Mouse (Mus musculus): ENCODE data around the gene Irf2bp1.

Irf2bp1 gene

DNA sequence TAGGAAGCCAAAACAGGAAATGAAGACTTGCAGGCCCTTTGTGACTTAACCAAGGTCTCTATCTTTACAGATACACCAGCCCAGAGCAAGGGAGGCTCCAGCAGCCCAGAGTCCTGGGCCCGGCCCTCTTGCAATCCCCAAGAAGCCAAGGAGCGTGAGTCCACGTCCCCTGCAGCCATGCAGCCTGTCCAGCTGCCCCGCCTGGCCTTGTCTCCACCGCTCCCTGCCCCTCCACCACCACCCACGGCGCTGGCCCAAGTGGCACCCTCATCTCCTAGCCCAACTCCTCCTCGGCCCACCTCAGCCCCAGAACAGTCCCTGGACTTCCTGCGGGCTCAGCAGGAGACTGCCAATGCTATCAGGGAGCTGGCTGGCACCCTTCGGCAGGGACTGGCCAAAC, 3.4 kb upstream of the Irf2bp1 start:
- no peak for DNase-seq (ENCODE audit: low spot score in 2 of 2)

DNA sequence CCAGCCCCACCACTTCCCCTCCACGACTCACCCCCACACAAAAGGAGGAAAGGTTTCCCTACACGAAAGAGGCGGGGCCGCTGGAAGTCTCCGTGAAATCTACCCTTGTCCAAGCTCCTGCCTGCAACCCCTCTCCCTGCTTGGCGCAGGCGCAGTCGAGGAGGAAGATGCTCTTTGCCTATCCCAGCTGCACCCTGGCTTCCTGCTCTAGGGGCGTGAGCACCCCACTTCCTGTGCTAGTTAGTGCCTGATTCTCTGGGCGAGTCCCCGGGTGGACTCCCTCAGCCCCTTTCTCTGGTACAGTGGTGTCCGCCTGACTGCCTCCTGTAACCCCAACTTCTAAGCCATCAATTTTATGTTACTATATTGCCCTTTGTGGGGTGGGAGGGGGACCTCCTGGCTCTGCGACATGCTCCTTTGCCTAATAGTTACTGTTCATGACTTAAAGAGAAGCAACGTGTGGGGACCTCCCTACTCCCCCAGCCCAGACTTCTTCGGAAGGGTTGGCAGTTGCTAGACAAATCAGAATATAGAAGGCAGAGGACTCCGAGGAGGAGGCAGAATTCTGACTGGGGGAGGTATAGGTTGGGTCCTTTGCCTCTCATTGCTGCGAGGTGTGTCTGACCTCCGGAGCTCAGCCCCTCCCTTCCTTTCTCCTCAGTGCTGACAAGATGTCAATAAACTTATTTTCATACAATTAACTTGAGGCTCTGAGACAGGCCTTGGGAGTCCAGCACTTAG, 2.6 kb upstream of the Irf2bp1 start:
- peak in 1 of 2 experiments; percentile 15 for DNase-seq (ENCODE audit: low spot score in 2 of 2)

DNA sequence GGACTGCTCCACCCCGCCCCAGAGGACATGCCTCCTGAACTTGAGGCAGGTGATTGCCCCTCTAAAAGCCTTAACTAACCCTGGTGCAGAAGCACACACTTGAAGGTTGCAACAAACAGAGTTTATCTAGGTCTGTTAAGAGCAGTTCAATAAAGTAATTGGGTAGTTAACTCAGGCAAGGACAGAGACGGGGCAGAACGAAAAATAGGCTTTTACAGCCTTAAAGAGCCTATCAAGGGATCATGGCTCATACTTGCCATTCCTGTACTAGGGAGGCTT, 2.1 kb upstream of the Irf2bp1 start:
- no peak for DNase-seq (ENCODE audit: low spot score in 2 of 2)

DNA sequence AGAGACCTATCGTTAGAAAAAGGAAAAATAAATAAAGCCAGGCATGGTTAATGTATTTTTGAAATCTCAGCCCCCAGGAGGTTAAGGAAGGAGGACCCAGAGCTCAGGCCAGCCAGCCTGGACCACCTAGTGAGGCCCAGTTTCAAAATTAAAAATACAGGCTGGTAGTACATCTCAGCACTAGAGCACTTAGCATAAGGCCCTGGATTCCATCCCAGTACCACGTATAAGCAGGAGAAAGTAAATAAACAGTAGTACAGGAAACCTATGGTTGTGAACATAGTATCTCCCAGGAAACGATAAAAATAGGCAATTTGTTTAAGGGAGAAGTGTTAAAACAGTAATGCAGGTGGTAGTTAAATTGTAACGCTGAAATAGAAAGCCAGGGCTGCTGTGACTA, 1.7 kb upstream of the Irf2bp1 start:
- DNase-seq (ENCODE audit: low spot score in 2 of 2) = no peak

DNA sequence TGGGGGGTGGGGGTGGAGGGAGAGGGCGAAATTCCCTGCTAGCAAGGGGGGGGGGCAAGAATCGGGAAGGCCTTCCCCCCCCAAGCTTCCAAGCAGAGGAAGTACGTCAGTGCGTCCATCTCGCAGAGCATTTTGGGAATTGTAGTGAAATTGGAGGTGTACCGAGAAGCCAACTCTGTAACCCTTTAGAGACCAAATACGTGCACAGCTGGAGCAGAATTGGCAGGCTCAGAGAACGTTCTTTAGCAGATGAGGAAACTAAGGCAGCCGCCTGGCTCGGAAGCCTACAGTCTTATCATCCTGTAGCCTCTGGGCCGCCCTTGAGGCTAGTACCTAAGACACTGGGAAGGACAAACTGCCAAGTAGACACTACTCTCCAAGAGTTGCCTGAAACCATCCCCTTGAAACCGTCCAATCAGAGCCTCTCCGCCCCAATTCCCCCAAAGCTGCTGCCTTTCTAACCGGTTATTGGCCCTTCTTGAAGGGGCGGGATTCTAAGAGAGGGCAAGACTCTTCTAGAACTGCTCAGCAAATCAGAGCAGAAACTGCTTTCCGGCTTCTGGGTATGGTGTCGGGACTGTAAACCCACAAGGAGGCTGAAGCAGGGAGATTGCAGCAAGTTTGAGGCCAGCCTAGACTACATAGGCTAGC, 871 bp upstream of the Irf2bp1 start:
- peak; percentile 76 to 87 for DNase-seq (ENCODE audit: low spot score in 2 of 2)

DNA sequence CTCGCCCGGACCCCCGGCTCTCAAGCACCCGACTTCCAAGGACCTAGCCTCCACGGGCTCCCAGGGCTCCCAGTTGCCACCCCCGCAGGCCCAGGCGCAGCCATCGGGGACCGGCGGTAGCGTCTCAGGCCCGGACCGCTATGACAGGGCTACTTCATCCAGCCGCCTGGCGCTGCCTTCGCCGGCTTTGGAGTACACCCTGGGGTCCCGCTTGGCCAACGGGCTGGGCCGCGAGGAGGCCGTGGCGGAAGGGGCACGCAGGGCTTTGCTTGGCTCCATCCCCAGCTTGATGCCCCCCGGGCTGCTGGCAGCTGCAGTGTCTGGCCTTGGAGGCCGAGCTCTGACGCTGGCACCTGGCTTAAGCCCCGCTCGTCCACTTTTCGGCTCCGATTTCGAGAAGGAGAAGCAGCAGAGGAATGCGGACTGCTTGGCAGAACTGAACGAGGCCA, 811 bp downstream of the Irf2bp1 start:
- peak in 1 of 2 experiments; percentile 16 for DNase-seq (ENCODE audit: low spot score in 2 of 2)

DNA sequence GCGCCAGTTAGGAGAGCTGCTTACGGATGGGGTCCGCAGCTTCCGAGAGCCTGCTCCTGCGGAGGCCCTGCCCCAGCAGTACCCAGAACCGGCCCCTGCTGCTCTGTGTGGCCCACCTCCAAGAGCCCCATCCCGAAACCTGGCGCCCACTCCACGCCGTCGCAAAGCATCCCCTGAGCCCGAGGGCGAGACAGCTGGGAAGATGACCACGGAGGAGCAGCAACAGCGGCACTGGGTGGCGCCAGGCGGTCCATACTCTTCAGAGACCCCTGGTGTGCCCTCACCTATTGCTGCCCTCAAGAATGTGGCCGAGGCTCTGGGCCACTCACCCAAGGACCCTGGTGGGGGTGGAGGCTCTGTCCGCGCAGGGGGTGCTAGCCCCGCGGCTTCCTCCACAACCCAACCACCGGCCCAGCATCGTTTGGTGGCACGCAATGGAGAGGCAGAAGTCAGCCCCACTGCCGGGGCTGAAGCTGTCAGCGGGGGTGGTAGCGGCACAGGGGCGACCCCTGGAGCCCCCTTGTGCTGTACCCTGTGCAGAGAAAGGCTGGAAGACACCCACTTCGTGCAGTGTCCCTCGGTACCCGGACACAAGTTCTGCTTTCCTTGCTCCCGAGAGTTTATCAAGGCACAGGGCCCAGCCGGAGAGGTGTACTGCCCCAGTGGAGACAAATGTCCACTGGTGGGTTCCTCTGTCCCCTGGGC, 1.7 kb downstream of the Irf2bp1 start:
- no peak for DNase-seq (ENCODE audit: low spot score in 2 of 2)

DNA sequence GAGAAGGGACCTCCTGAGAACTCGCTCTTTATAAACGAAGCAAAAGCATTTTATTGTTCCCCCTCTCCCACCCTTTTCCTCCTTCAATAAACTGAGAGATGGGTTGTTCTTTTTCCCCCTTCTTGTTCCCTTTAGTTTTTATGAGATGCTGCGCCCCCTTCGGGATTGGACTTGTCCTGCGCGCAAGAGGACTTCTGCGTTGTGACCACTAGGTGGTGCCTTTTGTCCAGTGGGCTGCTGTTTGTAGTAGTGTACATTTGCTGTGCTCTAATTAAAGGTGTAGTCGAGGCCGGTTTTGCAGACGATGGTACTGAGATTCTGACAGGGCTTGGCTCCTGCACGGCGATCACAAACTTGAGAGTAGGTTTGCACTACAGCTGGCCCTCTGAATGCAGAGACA, 2.6 kb downstream of the Irf2bp1 start:
- peak; percentile 87 to 91 for DNase-seq (ENCODE audit: low spot score in 2 of 2)

DNA sequence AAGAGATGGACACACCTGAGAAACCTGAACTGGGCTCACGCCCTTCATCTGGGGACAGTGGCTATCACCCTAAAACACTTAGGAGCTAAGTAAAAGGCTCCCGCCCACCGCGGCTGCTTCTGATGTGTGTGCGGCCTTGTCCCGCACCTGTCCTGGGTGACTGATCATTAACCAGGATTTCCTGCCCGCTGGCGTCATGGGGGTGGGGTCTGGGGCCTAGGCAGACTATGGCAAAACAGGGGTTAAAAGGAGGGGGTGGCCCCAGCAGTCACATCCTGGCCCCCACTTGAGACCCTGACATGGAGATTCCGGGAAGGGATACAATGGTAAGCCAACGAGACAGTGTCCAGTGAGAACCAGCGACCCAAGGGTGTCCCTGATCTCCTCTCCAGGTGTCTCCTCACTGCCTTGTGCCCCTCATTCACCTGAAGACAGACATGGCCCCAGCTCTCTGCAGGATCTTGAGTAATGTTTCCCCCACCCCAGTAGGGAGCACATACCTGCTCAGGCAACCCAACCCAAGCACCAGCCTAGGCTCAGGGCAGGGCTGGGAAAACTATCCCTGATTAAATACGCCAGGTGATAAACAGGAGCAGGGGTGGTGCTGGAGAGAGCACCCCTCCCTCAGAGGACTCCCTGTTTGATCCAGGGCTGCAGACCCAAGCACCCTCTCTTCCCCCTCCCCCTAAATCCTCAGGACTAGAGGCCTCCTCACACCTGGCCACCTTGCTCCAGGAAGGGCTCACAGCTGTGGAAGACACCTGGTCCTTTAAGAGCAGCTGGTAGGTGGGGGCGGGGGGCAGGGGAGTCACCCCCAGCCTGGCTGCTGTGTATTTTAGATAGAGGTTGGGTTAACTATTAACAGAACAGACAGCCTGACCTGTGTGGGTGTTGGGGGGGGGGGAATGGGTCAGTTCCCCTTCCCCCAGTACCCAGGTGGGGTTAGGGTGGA, 3.5 kb downstream of the Irf2bp1 start:
- no peak for DNase-seq (ENCODE audit: low spot score in 2 of 2)

DNA sequence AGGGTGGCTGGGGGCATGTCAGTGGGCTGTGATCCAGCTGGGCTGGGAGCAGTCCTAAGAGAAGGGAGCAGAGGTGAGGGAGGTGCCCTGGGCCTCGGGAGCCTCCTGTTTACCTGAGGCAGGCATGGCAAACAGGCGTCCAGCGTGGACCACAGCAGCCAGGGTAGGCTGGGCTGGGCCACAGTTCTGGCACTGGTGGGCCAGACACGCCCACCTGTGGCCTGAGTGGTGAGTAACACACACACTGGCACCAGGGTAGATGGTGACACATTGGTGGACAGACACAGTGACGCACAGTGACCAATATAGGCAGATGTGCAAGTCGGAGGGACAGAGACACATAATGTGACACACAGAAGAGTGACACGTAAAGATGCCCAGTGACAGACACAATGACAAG, 6.7 kb downstream of the Irf2bp1 start:
- DNase-seq (ENCODE audit: low spot score in 2 of 2) = no peak

DNA sequence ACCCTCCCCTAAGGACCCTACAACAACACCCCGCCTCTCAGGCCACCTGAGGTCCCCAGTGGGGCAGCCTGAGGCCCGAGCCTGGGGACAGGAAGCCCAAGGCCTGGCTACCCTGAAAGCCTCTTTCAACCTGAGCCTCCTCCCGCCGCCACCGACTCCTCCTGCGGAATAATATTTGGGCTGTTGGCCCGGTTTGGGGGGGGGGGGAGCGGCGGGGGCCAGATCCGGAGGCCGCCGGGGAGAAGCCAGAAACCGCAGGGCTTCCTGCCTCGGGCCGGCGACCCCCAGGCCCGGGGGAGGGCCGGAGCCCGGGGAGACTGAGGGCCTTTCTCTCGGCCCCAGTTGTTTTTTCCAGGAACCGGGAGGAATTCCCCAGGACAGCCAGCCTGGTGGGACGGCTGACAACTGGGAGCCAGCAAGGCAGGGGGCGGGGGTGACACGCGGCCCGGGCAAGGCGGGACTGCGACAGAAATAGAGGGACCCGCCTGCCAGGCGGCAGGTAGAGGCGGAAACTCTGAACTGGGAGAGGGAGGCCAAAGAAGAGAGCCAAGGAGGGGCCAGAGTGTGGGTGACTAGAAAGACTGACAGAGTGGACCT, 8.3 kb downstream of the Irf2bp1 start:
- DNase-seq (ENCODE audit: low spot score in 2 of 2) = no peak

DNA sequence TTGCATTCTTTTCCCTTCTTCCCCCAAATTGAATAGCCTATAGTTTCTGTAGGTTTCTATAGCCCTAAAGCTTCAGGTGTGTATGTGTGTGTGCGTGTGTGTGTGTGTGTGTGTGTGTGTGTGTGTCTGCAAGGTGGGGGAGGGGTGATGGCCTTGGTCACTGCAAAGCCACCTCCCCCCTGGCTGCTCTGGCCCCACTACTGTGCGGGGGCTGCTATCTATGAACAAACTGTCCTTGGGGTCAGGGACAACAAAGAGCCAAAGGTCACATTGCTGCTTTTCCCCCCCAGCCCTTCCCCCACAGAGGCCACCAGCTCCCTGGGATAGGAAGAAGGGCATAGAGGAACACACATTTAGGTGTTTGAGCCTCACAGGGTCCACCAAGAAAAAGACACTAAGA, 9.0 kb downstream of the Irf2bp1 start:
- no peak for DNase-seq (ENCODE audit: low spot score in 2 of 2)

DNA sequence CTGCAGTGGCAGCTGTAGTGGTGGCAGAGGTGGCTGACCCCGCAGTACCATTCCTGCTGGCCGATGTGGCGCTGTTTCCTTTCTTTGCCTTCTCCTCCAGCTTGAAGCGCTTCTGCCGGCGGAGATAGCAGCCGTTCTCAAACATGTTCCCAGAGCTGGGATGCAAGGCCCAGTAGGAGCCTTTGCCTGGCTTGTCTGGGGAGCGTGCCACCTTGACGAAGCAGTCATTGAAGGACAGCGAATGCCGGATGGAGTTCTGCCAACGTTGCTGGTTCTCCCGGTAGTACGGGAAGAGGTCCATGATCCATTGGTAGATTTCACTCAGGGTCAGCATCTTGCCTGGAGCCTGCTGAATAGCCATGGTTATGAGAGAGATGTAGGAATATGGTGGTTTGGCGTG, 10.6 kb downstream of the Irf2bp1 start:
- DNase-seq (ENCODE audit: low spot score in 2 of 2) = no peak

DNA sequence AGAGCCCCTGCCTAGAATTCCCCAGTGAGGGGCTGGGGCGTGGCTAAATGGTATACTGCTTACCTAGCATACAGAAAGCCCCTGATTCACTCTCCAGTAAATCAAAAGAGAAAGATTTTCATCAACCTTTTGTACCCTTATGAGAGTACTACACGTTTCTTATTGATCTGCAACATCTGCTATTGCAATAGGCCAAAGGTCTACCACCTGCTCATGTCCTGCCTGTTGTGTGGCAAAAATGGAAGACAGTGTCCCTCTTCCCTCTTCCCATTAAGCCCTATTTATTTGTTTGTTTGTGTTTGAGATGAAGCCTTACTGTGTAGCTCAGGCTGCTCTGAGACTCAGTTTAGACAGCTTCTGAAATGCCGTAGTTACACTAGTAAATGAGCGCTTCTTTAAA, 12.2 kb downstream of the Irf2bp1 start:
- DNase-seq (ENCODE audit: low spot score in 2 of 2) = no peak

DNA sequence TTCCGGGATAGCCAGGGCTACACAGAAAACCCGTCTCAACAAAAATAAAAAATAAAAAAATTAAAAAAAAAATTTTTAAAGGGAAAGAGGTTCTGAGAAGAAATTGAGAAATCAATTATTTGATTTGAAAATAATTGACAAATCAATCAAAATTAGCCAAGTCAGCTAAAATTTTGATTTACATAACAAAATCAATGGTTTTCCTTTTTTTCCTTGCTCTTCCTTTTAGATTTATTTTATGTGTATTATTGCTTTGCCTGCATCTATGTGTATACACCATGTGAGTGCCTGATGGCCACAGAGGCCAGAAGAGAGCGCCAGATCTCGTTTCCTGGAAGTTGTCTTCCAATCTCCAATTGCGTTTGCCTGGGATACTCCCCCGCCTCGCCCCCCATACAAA, 14.1 kb downstream of the Irf2bp1 start:
- DNase-seq (ENCODE audit: low spot score in 2 of 2) = no peak

DNA sequence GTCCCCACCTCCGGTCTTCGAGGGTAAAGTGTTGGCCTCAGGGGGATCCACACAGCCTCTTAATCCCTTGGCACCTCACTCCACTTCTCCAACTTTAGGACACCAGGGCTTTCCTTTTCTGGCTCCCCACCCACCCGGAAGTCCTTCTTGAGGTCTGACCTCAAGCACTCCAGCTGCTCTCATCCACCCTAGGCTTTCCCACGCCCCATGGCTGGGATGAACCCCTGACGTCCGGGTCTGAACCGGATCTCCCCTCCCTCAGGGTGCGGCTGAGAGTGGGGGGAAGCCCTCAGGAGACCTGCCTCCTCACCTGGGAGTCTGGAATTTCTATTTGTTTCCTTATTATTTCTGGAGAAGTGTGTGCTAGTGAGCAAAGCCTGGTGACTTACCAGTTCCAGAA, 17.2 kb downstream of the Irf2bp1 start:
- no peak for DNase-seq (ENCODE audit: low spot score in 2 of 2)

DNA sequence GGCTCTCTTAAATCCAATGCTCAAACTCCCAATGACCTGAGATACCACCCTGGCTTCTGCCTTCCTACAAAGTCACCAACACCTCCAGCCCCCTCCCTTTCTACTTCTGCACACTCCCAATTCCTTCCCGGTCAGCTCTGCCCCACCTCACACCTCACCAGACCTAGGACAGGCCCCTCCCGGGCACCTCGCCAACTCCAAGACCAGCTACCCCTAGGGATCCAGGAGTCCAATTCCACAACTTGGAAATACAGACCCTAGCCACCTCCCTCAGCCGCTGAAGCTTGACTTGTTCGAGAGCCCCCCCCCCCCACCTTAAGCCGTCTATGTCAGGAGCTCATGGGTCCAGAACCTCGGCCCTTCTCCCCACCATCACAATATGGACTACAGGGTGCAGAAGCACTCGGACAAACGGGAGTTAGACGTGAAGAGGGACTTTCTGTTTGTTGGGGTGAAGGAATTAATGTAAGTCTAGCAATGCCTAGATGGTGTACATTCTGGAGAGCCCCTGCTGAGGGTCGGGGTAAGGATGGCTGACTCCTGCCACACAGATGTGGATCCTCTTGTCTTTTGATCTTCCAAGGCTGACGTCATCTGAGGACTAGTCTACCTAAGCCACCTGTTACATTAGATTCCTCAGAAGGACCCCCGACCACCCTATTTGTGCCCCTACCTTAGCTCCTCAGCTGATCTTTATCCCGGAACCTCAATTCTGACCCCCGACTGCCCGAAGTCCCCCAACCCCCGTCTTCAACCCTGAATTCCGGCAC, 18.5 kb downstream of the Irf2bp1 start:
- no peak for DNase-seq (ENCODE audit: low spot score in 2 of 2)

DNA sequence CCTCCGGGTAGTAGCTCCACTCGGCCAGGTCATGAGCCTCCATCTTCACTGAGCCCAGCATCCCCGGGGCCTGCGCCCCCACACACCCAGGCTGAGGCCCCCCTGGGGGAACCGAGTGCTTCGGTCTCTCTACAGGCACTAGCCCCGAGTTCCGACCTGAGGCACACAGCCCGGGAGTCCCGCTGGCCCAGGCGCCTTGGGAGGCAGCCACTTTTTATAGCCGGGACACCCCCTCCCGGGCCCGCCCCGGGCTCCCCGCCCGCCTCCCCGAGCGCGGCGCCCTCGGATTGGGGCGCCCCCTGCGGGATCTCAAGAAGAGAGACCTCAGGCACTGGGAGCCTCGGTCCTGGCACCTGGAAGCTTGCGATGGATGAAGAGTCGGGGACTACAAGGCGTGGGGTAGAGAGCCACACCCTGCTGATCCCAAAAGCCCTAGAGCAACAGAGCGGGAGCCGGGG, 19.5 kb downstream of the Irf2bp1 start, which contains the start of gene Foxa3:
Gene Foxa3, minus strand, starts transcription at position 182 of the 458 bp plus-strand sequence.
- DNase-seq (ENCODE audit: low spot score in 2 of 2) = no peak

DNA sequence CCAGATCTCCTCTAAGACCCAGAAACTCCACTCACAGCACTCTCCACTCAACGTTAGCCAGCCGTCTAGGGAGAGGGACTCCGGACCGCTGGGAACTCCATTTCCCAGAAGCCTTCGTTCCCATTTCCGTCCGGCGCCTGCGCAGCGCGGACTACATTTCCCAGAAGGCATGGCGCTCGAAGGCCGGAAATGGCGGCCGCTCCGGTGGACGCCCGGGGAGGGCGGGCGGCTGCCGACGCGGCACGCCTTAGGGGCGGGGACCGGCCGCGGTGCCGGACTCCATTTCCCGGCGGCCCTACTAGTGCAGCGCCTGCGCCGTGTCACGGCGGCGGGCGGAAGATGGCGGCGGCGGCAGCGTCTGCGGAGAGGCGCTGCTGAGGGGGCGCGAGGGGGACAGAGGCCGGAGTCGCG, 20.3 kb downstream of the Irf2bp1 start, which contains the start of gene Sympk:
Gene Sympk, plus strand, starts transcription at position 282 of the 411 bp plus-strand sequence.
- peak; percentile 91 to 93 for DNase-seq (ENCODE audit: low spot score in 2 of 2)

DNA sequence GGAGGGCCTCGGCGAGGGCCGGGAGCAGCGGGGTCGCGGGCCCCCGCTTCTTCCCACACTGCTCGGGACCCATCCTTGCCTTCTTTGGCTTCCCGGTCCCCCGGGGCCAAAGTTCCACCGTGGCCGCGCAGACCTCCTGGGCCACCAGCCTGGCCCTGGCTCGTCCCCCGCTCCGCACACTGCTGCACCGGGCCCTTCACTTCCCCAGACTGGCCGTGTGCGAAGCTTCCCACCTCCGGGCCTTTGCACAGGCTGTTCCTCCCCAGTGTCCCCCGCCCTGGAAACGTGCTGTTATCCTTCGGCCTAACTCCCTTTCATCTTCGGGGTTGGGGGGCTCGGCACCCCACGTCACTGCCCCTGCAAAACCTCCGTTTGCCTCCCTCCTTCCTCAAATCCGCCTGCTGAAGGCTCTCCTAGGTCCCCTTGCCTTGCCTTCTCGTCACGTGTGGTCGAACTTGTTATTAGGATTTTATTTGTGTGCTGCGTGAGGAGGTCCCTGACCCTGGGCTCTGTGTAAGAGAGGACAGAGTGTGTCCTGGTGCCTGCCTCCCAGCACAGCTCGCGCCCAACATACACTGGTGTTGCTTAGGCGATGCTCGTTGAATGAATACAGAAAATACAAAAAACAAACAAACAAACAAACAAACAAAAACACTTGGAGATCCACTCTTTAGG, 20.9 kb downstream of the Irf2bp1 start:
- no peak for DNase-seq (ENCODE audit: low spot score in 2 of 2)

Data from right cerebral cortex, adult 2 months (tissue).